Mouse (Mus musculus) left cerebral cortex, postnatal 10 days (tissue): ENCODE measurements around the gene Dnajc16. TPM values are rescaled to one million over a fixed set of nuclear protein-coding genes. Genes with fewer than 3 reads are reported as not detected.

Experiments used
- DNase-seq, 2 experiments: peaks; one replicate each; pipeline ENCODE4 v3.0.0; 2021 to 2022; ENCODE audit warnings: low spot score in 2 of 2, mixed read lengths in 1 of 2; ENCODE audit errors: extremely low spot score in 1 of 2
- intact Hi-C: fragments of 180-260 bp; cut with DNase I; formaldehyde crosslinking; loops from one replicate; pipeline ENCODE4 v1.15.1; 2025
- total RNA-seq, 2 experiments: library from RNA; stranded (reverse); gene quantifications; 2 replicates each; pipeline ENCODE4 v1.2.3; 2021

The Dnajc16 gene
- total RNA-seq, 2 experiments from 2014 or later, result 26.8 to 29.2 TPM

- intact Hi-C loops, result no loop called here
- no peak for DNase-seq
Observed at GRCm38 (mm10) chr4:141769501-141770160, 21.1 kb downstream of the Dnajc16 start.

- intact Hi-C loops, result no loop called here
- no peak for DNase-seq
Observed at GRCm38 (mm10) chr4:141767353-141768036, 23.2 kb downstream of the Dnajc16 start.

GRCm38 (mm10) chr4:141766668-141767352 lies 23.9 kb downstream of the Dnajc16 start:
- intact Hi-C loops, result no loop called here
- peak in 1 of 2 experiments; percentile 65 for DNase-seq

DNA sequence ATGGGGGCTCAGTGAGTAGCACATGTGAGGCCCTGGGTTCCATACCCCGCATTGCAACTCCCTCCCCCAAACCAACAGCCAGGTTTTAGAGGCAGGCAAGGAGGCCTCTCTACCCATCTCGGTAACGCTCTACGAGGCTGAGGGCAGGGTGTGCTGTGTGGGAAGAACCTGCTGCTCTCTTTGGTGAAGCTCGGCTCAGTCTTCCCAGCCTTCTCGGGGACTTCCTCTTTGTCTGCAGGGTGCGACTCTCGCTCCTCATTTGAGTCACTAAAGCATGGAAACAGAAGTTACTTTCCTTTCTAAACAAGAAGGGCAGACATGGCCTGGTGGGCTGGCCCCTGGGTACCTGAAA lies 24.4 kb downstream of the Dnajc16 start:
- no peak for DNase-seq
- intact Hi-C loops, result no loop called here

DNA sequence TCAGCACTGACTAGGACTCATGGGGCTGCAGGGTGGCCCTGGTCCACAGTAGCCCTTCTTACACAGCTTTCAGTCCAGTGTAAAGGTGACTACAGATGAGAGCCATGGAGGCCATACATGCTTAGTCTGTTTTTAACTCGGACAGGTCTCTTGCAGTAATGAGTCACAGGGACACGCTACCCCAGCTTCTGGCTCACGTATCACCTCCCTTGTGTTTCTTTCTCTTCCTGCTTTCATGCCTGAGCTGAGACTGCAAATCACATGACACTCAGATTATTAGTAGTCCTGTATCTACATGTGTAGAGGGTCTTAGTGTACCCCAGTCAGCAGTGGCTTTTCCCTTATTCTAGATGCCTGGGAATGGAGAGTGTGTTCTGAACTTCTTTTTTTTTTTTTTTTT lies 25.7 kb downstream of the Dnajc16 start:
- intact Hi-C loops, result no loop called here

DNA sequence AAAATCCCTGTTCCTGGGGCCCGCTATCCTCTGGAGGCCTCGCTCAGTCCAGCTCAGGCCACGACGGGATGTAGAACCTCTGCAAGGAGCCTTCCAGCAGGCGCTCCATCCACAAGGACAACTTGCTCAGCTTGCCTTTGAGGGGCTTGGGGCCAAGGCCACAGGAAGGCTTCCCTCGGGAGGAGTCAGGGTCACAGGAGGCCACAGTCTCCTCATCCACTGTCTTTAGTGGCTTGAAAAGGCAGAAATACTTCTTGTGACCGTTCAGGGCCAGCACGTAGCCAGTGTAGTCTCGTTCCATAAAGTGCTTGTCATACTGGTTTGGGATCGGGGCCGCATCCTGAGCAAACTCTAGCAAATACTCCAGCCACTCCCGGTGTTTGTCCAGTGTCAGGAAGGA lies 27.3 kb downstream of the Dnajc16 start:
- intact Hi-C loops, result no loop called here

More for the DNA sequence above, 25.7 kb downstream of the Dnajc16 start:
- no peak for DNase-seq

GRCm38 (mm10) chr4:141762102-141762598 lies 28.6 kb downstream of the Dnajc16 start:
- DNase-seq, result no peak
- intact Hi-C loops, result no loop called here

More for the DNA sequence above, 27.3 kb downstream of the Dnajc16 start:
- no peak for DNase-seq

- DNase-seq, result no peak
- intact Hi-C loops, result no loop called here
Observed at GRCm38 (mm10) chr4:141760942-141761341, 29.8 kb downstream of the Dnajc16 start.

GRCm38 (mm10) chr4:141758874-141759542 lies 31.7 kb downstream of the Dnajc16 start:
- intact Hi-C loops, result no loop called here
- DNase-seq, result no peak

GRCm38 (mm10) chr4:141757124-141757523 lies 33.6 kb downstream of the Dnajc16 start:
- intact Hi-C loops, result no loop called here
- DNase-seq, result no peak

GRCm38 (mm10) chr4:141755375-141755930 lies 35.3 kb downstream of the Dnajc16 start:
- intact Hi-C loops, result no loop called here
- DNase-seq, result no peak

GRCm38 (mm10) chr4:141752076-141752421 lies 38.7 kb downstream of the Dnajc16 start:
- intact Hi-C loops, result no loop called here

GRCm38 (mm10) chr4:141751419-141752075 lies 39.2 kb downstream of the Dnajc16 start:
- intact Hi-C loops, result no loop called here
- no peak for DNase-seq

More at GRCm38 (mm10) chr4:141752076-141752421, 38.7 kb downstream of the Dnajc16 start:
- no peak for DNase-seq

DNA sequence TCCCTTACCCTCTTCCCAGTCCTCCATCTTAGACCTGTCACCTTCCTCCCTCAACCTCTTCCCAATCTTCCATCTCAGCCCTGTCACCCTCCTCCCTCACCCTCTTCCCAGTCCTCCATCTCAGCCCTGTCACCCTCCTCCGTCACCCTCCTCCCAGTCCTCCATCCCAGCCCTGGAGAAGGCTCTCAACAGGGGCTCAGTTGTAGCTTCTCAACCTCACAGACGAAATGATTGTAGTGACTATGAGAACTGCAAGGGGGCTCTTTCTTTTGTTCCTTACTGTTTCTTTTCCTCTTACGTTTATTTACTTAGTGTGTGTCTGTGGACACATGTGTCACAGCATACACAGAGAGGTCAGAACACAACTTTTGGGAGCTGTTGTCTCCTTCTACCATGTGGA lies 39.9 kb downstream of the Dnajc16 start:
- DNase-seq, result no peak
- intact Hi-C loops, result no loop called here

DNA sequence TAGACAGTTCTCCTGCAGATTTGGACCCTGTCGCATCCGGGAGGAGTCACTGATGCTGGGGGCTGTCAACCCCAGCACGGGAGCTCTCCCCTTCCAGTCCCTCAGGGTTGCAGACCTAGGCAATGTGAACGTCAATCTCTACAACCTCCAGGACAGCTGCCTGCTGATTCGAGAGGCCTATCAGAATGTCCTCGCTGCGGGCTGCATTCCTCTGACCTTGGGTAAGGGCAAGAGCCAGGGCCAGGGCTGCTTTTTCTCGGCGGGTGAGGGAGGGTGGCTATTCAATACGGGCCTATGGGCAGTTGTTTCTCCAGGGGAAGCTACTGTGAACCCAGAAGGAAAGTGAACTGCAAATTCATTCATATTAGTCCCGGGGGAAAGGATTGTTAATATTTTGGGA lies 41.2 kb downstream of the Dnajc16 start:
- intact Hi-C loops, result no loop called here
- DNase-seq, result no peak

- DNase-seq, result no peak
- intact Hi-C loops, result no loop called here
Observed at GRCm38 (mm10) chr4:141746578-141747346, 44.0 kb downstream of the Dnajc16 start, which contains the start of gene Agmat. Gene Agmat (plus strand): TSS chr4:141746672.

GRCm38 (mm10) chr4:141742381-141742780 lies 48.4 kb downstream of the Dnajc16 start:
- intact Hi-C loops, result no loop called here
- no peak for DNase-seq

GRCm38 (mm10) chr4:141741856-141742255 lies 48.9 kb downstream of the Dnajc16 start:
- DNase-seq, result no peak
- intact Hi-C loops, result no loop called here
